In genomic region chr2:119461028-119461427, GRCm38 (mm10) we compare ENCODE assay signal across 18 mouse cellular contexts. TPM values are rescaled to one million over a fixed set of nuclear protein-coding genes. Genes with fewer than 3 reads are reported as not detected.
DNase-seq lines count a peak whose midpoint lies in the region; ATAC-seq and TF ChIP-seq lines count a peak whose summit lies in the region.
"Had no signal": no experiment of that assay in that cellular context is flagged by ENCODE, and none has a peak within 500 bp of the region (broad histone marks: within the 10 kb centered on the region; RNA-seq: fewer than 3 reads in every experiment).

No protein-coding gene starts in this region.

- no peak for TF ChIP-seq EP300 in liver, postnatal 0 days (IDR thresholded peaks at IDR 0.05; ENCODE audit: low read depth)

- TF ChIP-seq CTCF in forebrain, postnatal 0 days (IDR thresholded peaks at IDR 0.05; ENCODE audit: low read depth), result 0 out of 2 replicates have a peak, but pooled peaks have one; percentile 19
- peak; percentile 51 for TF ChIP-seq CTCF in liver, postnatal 0 days (IDR thresholded peaks at IDR 0.05; ENCODE audit: low read depth)
- TF ChIP-seq CTCF in Patski (IDR thresholded peaks at IDR 0.05), result peak; percentile 54

- 94% methylated on average over 3 of the region's 3 CpGs for WGBS in forebrain, postnatal 0 days
- WGBS in forebrain, embryonic 11.5 days, result 94% methylated on average over 3 of the region's 3 CpGs
- 91% methylated on average over 3 of the region's 3 CpGs for WGBS in liver, postnatal 0 days (ENCODE audit: insufficient replicate concordance)

- H3K4me1 ChIP-seq in forebrain, postnatal 0 days (ENCODE audit: insufficient read depth), result no peaks in the 10 kb centered on the region
- no peaks in the 10 kb centered on the region for H3K4me1 ChIP-seq in forebrain, embryonic 11.5 days (replicated peaks; ENCODE audit: control insufficient read depth, insufficient read depth, low read length)
- H3K4me1 ChIP-seq in liver, postnatal 0 days (ENCODE audit: insufficient read depth), result 0 out of 2 replicates have a peak, but pooled peaks cover 3% of the 10 kb centered on the region
- H3K4me1 ChIP-seq: kidney, embryonic 15.5 days; midbrain, embryonic 12.5 days had no signal

- POLR2A ChIA-PET in Patski (lab: Charles Lee), result no interaction called here

- no peaks in the 10 kb centered on the region for H3K9me3 ChIP-seq in forebrain, postnatal 0 days (ENCODE audit: low read length)
- H3K9me3 ChIP-seq in forebrain, embryonic 11.5 days (ENCODE audit: control insufficient read depth, low read length), result no peaks in the 10 kb centered on the region
- no peaks in the 10 kb centered on the region for H3K9me3 ChIP-seq in liver, postnatal 0 days (ENCODE audit: low read length)
- H3K9me3 ChIP-seq: G1E; kidney, embryonic 15.5 days; midbrain, embryonic 12.5 days had no signal

- CTCF ChIA-PET in Patski (lab: Charles Lee), result interaction anchor here (1.0 kb wide), 1 partner anchor 18 kb away, joined by 3 read pairs; no protein-coding TSS in a partner anchor

- no peak for ATAC-seq in forebrain, postnatal 0 days
- no peak for ATAC-seq in forebrain, embryonic 11.5 days (replicated peaks; ENCODE audit: low FRiP score)
- no peak for ATAC-seq in liver, postnatal 0 days
- no peak for ATAC-seq in Patski
- ATAC-seq in monocyte, adult 5-6 weeks (replicated peaks; ENCODE audit: insufficient number of reproducible peaks, low FRiP score, low TSS enrichment, poor library complexity, severe bottlenecking), result no peak

- H3K27me3 ChIP-seq in forebrain, postnatal 0 days (ENCODE audit: insufficient read depth, low read length), result no peaks in the 10 kb centered on the region
- H3K27me3 ChIP-seq in forebrain, embryonic 11.5 days (ENCODE audit: control insufficient read depth, insufficient read depth, low read length), result no peaks in the 10 kb centered on the region
- H3K27me3 ChIP-seq in liver, postnatal 0 days (ENCODE audit: insufficient read depth, low read length), result no peaks in the 10 kb centered on the region
- no peaks in the 10 kb centered on the region for H3K27me3 ChIP-seq in Patski
- H3K27me3 ChIP-seq: kidney, embryonic 15.5 days; midbrain, embryonic 12.5 days had no signal

- no peak overlapping the region for H3K27ac ChIP-seq in forebrain, postnatal 0 days (ENCODE audit: low read depth, low read length)
- no peak overlapping the region for H3K27ac ChIP-seq in forebrain, embryonic 11.5 days (ENCODE audit: low read depth, low read length)
- H3K27ac ChIP-seq in liver, postnatal 0 days (ENCODE audit: low read depth), result no peak overlapping the region
- H3K27ac ChIP-seq: kidney, embryonic 15.5 days; midbrain, embryonic 12.5 days had no signal

- in situ Hi-C loops in Patski (cut with MboI; ENCODE audit: low pct_unique_long_range_greater_than_20kb), result no loop called here

- no peak overlapping the region for H3K4me2 ChIP-seq in forebrain, postnatal 0 days (ENCODE audit: low read depth)
- no peak overlapping the region for H3K4me2 ChIP-seq in forebrain, embryonic 11.5 days (ENCODE audit: low read depth, low read length, severe bottlenecking)
- no peak overlapping the region for H3K4me2 ChIP-seq in liver, postnatal 0 days (ENCODE audit: low read depth, low read length)
- H3K4me2 ChIP-seq: heart, embryonic 11.5 days; kidney, embryonic 15.5 days; midbrain, embryonic 12.5 days had no signal

- H3K4me3 ChIP-seq in forebrain, postnatal 0 days (ENCODE audit: low read depth, low read length), result no peak overlapping the region
- no peak overlapping the region for H3K4me3 ChIP-seq in forebrain, embryonic 11.5 days (ENCODE audit: low read depth, low read length)
- no peak overlapping the region for H3K4me3 ChIP-seq in liver, postnatal 0 days (ENCODE audit: low read depth, low read length)
- H3K4me3 ChIP-seq: kidney, embryonic 15.5 days; midbrain, embryonic 12.5 days had no signal

- H3K36me3 ChIP-seq in forebrain, postnatal 0 days (ENCODE audit: insufficient read depth), result peaks cover 6% of the 10 kb centered on the region; the same call in 1 of the 2 replicates
- H3K36me3 ChIP-seq in forebrain, embryonic 11.5 days (ENCODE audit: control insufficient read depth, insufficient read depth, low read length), result peaks cover 3% of the 10 kb centered on the region; the same call in 1 of the 2 replicates
- H3K36me3 ChIP-seq in liver, postnatal 0 days (replicated peaks; ENCODE audit: insufficient read depth, low read length), result peaks cover 8% of the 10 kb centered on the region

- no peak for DNase-seq in forebrain, postnatal 0 days
- no peak for DNase-seq in forebrain, embryonic 11.5 days (ENCODE audit: low spot score)
- no peak for DNase-seq in liver, postnatal 0 days
- DNase-seq in liver (no peak), Patski (ENCODE audit: low read depth, low spot score) (no peak)
- peak; percentile 3 for DNase-seq in retina, embryonic 14.5 days (ENCODE audit: low spot score)
- DNase-seq in thymus, postnatal 0 days (ENCODE audit: low spot score), result no peak
- DNase-seq: cerebellum, adult 11-12 months; gastrocnemius, postnatal 25 days; layer of hippocampus, adult 9-11 months; lung, postnatal 14 days; right cerebral cortex, postnatal 25 days; thymus, adult 18-20 months had no signal

- H3K9ac ChIP-seq in forebrain, postnatal 0 days, result no peak overlapping the region
- no peak overlapping the region for H3K9ac ChIP-seq in forebrain, embryonic 11.5 days (ENCODE audit: low read length)
- no peak overlapping the region for H3K9ac ChIP-seq in liver, postnatal 0 days (replicated peaks)
- H3K9ac ChIP-seq: kidney, embryonic 15.5 days; midbrain, embryonic 12.5 days had no signal

RNA-seq across cellular contexts. Expression of gene Ino80, which starts 16.5 kb away (rescaled TPM):
- total RNA-seq in forebrain, postnatal 0 days (2014; rRNA removed), result 11.2 and 16.3 TPM in 2 replicates
- 1.4 and 2.2 TPM in 2 replicates for polyA plus RNA-seq in forebrain, postnatal 0 days (2015; fragmentation: Nextera tagmentation; extraction: Ambion mirVana)
- polyA plus RNA-seq in forebrain, embryonic 11.5 days (2014; fragmentation: Nextera tagmentation; extraction: Ambion mirVana), result 6.2 and 6.5 TPM in 2 replicates
- polyA plus RNA-seq in liver, postnatal 0 days (2015; fragmentation: Nextera tagmentation; extraction: Ambion mirVana), result 0.97 and 1.0 TPM in 2 replicates
- polyA plus RNA-seq in Patski (2021), result 17.7 TPM
- 4.7 and 5.3 TPM in 2 replicates for polyA plus RNA-seq in thymus, postnatal 0 days (2015; fragmentation: Nextera tagmentation; extraction: Ambion mirVana)
- 22.7 to 34.4 TPM (median 24.8 TPM) in 3 replicates for total RNA-seq in monocyte, adult 5-6 weeks (2017)
